ENCODE assay signal across 20 mouse cellular contexts in genomic region chr11:90424334-90425206, GRCm38 (mm10). TPM values are rescaled to one million over a fixed set of nuclear protein-coding genes. Genes with fewer than 3 reads are reported as not detected.
A peak's percentile ranks its signal among the peaks of the same experiment; 100 is the strongest.
DNase-seq lines count a peak whose midpoint lies in the region; ATAC-seq and TF ChIP-seq lines count a peak whose summit lies in the region.
"Had no signal": no experiment of that assay in that cellular context is flagged by ENCODE, and none has a peak within 500 bp of the region (broad histone marks: within the 10 kb centered on the region; RNA-seq: fewer than 3 reads in every experiment).

No protein-coding gene starts in this region.

- no peaks in the 10 kb centered on the region for H3K36me3 ChIP-seq in hindbrain, postnatal 0 days (ENCODE audit: insufficient read depth, low read length)
- no peaks in the 10 kb centered on the region for H3K36me3 ChIP-seq in hindbrain, embryonic 14.5 days (replicated peaks; ENCODE audit: control insufficient read depth, insufficient read depth)
- no peaks in the 10 kb centered on the region for H3K36me3 ChIP-seq in embryonic facial prominence, embryonic 10.5 days (replicated peaks)
- no peaks in the 10 kb centered on the region for H3K36me3 ChIP-seq in limb, embryonic 12.5 days
- H3K36me3 ChIP-seq: G1E; heart, embryonic 13.5 days; liver, embryonic 15.5 days; midbrain, embryonic 15.5 days; neural tube, embryonic 13.5 days had no signal

- H3K4me3 ChIP-seq in hindbrain, postnatal 0 days (ENCODE audit: low read length): no peak overlapping the region
- H3K4me3 ChIP-seq in hindbrain, embryonic 14.5 days (replicated peaks; ENCODE audit: low read length): no peak overlapping the region
- no peak overlapping the region for H3K4me3 ChIP-seq in embryonic facial prominence, embryonic 10.5 days
- H3K4me3 ChIP-seq in limb, embryonic 12.5 days (replicated peaks): no peak overlapping the region
- H3K4me3 ChIP-seq: erythroblast, embryonic 14.5 days; heart, embryonic 13.5 days; liver, embryonic 15.5 days; midbrain, embryonic 15.5 days; neural tube, embryonic 13.5 days had no signal

- 0 out of 2 replicates have a peak, but pooled peaks cover 3% of the 10 kb centered on the region for H3K27me3 ChIP-seq in hindbrain, postnatal 0 days (ENCODE audit: insufficient read depth, low read length)
- H3K27me3 ChIP-seq in hindbrain, embryonic 14.5 days (ENCODE audit: control insufficient read depth, insufficient read depth, low read length): no peaks in the 10 kb centered on the region
- H3K27me3 ChIP-seq in embryonic facial prominence, embryonic 10.5 days (replicated peaks; ENCODE audit: low read depth, poor library complexity, severe bottlenecking): peaks cover 11% of the 10 kb centered on the region
- H3K27me3 ChIP-seq in limb, embryonic 12.5 days: peaks cover 17% of the 10 kb centered on the region; the same call in 1 of the 2 replicates

- WGBS in hindbrain, postnatal 0 days: 54% methylated on average over 11 of the region's 11 CpGs
- 75% methylated on average over 11 of the region's 11 CpGs for WGBS in hindbrain, embryonic 14.5 days
- 59% methylated on average over 11 of the region's 11 CpGs for WGBS in embryonic facial prominence, embryonic 10.5 days
- WGBS in limb, embryonic 12.5 days: 54% methylated on average over 11 of the region's 11 CpGs

- DNase-seq in hindbrain, postnatal 0 days (ENCODE audit: low spot score): peak; percentile 54
- DNase-seq in hindbrain, embryonic 14.5 days (ENCODE audit: low spot score): no peak
- DNase-seq in brain, embryonic 14.5 days (ENCODE audit: low read depth): peak; percentile 12
- DNase-seq in embryonic facial prominence, embryonic 10.5 days (ENCODE audit: low spot score): peak; percentile 71
- no peak for DNase-seq in yolk sac, embryonic 10.5 days (ENCODE audit: low spot score)
- no peak for DNase-seq in kidney, postnatal 4 days
- DNase-seq: adrenal gland, adult 8-10 months; cerebellum, adult 9-11 months; kidney, adult 18-20 months; kidney, postnatal 25 days; lung, postnatal 14 days; thymus, adult 18-20 months had no signal

- peaks cover 6% of the 10 kb centered on the region for H3K4me1 ChIP-seq in hindbrain, postnatal 0 days (ENCODE audit: insufficient read depth, low read length)
- no peaks in the 10 kb centered on the region for H3K4me1 ChIP-seq in hindbrain, embryonic 14.5 days (replicated peaks; ENCODE audit: control insufficient read depth, insufficient read depth, low read length)
- H3K4me1 ChIP-seq in embryonic facial prominence, embryonic 10.5 days: peaks cover 14% of the 10 kb centered on the region
- H3K4me1 ChIP-seq in limb, embryonic 12.5 days (replicated peaks): peaks cover 11% of the 10 kb centered on the region
- H3K4me1 ChIP-seq: heart, embryonic 13.5 days; liver, embryonic 15.5 days had no signal

- no peak overlapping the region for H3K9ac ChIP-seq in hindbrain, postnatal 0 days (replicated peaks; ENCODE audit: low read length)
- no peak overlapping the region for H3K9ac ChIP-seq in hindbrain, embryonic 14.5 days
- H3K9ac ChIP-seq in limb, embryonic 12.5 days (replicated peaks): no peak overlapping the region
- H3K9ac ChIP-seq: heart, embryonic 13.5 days; liver, embryonic 15.5 days; midbrain, embryonic 15.5 days; neural tube, embryonic 13.5 days had no signal

- TF ChIP-seq POLR2A in brain, embryonic 14.5 days (IDR thresholded peaks at IDR 0.05; ENCODE audit: borderline replicate concordance, extremely low read depth, insufficient read depth, insufficient read length, poor library complexity, severe bottlenecking): no peak

- no peaks in the 10 kb centered on the region for H3K9me3 ChIP-seq in hindbrain, postnatal 0 days (ENCODE audit: low read length)
- no peaks in the 10 kb centered on the region for H3K9me3 ChIP-seq in hindbrain, embryonic 14.5 days (ENCODE audit: control insufficient read depth, low read length)
- H3K9me3 ChIP-seq in embryonic facial prominence, embryonic 10.5 days: no peaks in the 10 kb centered on the region
- no peaks in the 10 kb centered on the region for H3K9me3 ChIP-seq in limb, embryonic 12.5 days
- H3K9me3 ChIP-seq: G1E; heart, embryonic 13.5 days; liver, embryonic 15.5 days; midbrain, embryonic 15.5 days; neural tube, embryonic 13.5 days had no signal

- no peak overlapping the region for H3K4me2 ChIP-seq in hindbrain, postnatal 0 days (ENCODE audit: low read depth, low read length)
- no peak overlapping the region for H3K4me2 ChIP-seq in hindbrain, embryonic 14.5 days (replicated peaks)
- H3K4me2 ChIP-seq in limb, embryonic 12.5 days: no peak overlapping the region
- H3K4me2 ChIP-seq: heart, embryonic 13.5 days; liver, embryonic 15.5 days; midbrain, embryonic 15.5 days; neural tube, embryonic 13.5 days had no signal

- TF ChIP-seq CTCF in hindbrain, postnatal 0 days (IDR thresholded peaks at IDR 0.05; ENCODE audit: low read depth): no peak
- TF ChIP-seq CTCF in brain, embryonic 14.5 days (IDR thresholded peaks at IDR 0.05; ENCODE audit: borderline replicate concordance, extremely low read depth, insufficient read depth, insufficient read length): no peak

- peak; percentile 72; the same call in 1 of the 2 replicates for ATAC-seq in hindbrain, postnatal 0 days
- ATAC-seq in hindbrain, embryonic 14.5 days (ENCODE audit: low FRiP score): no peak
- ATAC-seq in limb, embryonic 12.5 days (ENCODE audit: insufficient number of reproducible peaks, insufficient read depth, low FRiP score, low TSS enrichment, low read depth): peak; percentile 71; the same call in 1 of the 2 replicates
- no peak for ATAC-seq in cerebellum, adult (ENCODE audit: insufficient number of reproducible peaks, low FRiP score, low TSS enrichment)
- ATAC-seq: midbrain, embryonic 15.5 days had no signal

- no peak overlapping the region for H3K27ac ChIP-seq in hindbrain, postnatal 0 days
- no peak overlapping the region for H3K27ac ChIP-seq in hindbrain, embryonic 14.5 days
- H3K27ac ChIP-seq in embryonic facial prominence, embryonic 10.5 days (replicated peaks): peak overlapping the region; percentile 61
- no peak overlapping the region for H3K27ac ChIP-seq in limb, embryonic 12.5 days
- H3K27ac ChIP-seq: heart, embryonic 13.5 days; liver, embryonic 15.5 days; midbrain, embryonic 15.5 days; neural tube, embryonic 13.5 days had no signal

RNA-seq across cellular contexts. Expression of gene Hlf, which starts 33.9 kb away (rescaled TPM):
- total RNA-seq in hindbrain, postnatal 0 days (2014; rRNA removed): 4.6 and 10.4 TPM in 2 replicates
- 9.6 and 10.2 TPM in 2 replicates for polyA plus RNA-seq in hindbrain, postnatal 0 days (2015; fragmentation: Nextera tagmentation; extraction: Ambion mirVana)
- 3.6 and 3.8 TPM in 2 replicates for polyA plus RNA-seq in hindbrain, embryonic 14.5 days (2014; fragmentation: Nextera tagmentation; extraction: Ambion mirVana)
- 4.1 and 6.3 TPM in 2 replicates for polyA plus RNA-seq in brain, embryonic 14.5 days (2012; rRNA removed)
- 0.93 and 1.2 TPM in 2 replicates for polyA plus RNA-seq in embryonic facial prominence, embryonic 10.5 days (2016; fragmentation: Nextera tagmentation; extraction: Ambion mirVana)
- 0.41 and 0.49 TPM in 2 replicates for polyA plus RNA-seq in limb, embryonic 12.5 days (2016; fragmentation: Nextera tagmentation; extraction: Ambion mirVana)
- polyA plus RNA-seq: G1E had no signal

Comparison
In these comparisons a context has a peak if more than half of its experiments do, and no peak if none do; other contexts are left out.
1. ATAC-seq: peak in hindbrain, postnatal 0 days (single experiment) and limb, embryonic 12.5 days (single experiment); none in hindbrain, embryonic 14.5 days (single experiment) and cerebellum, adult (single experiment).
2. DNase-seq: peak in hindbrain, postnatal 0 days (single experiment), brain, embryonic 14.5 days (single experiment) and embryonic facial prominence, embryonic 10.5 days (single experiment); none in hindbrain, embryonic 14.5 days (single experiment), yolk sac, embryonic 10.5 days (single experiment) and kidney, postnatal 4 days (0 of 2).